Mouse (Mus musculus) kidney, adult 8-10 months (tissue): ENCODE results near the gene Slc9a3r2.
"Not testable (repeated sequence)": the region's sequence is repeated elsewhere in the genome, so short reads cannot be mapped to it uniquely, and the experiment has no call there.

Experiments
- DNase-seq, 2 experiments: peaks; one replicate each; pipeline ENCODE4 v3.0.0; 2022

Gene Slc9a3r2

DNA sequence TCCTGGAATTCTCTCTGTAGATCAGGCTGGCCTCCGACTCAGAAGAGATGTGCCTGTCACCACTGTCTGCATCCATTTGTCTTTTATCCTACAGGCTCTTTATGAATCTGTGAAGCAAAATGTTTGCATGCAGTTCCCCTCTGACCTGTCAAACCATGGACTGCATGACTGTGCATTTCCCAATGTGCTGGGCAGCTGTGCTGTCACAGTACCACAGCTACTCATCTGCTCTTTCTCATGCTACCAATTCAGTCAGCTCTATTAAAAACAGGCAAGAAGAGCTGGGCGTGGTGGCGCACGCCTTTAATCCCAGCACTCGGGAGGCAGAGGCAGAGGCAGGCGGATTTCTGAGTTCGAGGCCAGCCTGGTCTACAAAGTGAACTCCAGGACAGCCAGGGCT is 16.9 kb upstream of the Slc9a3r2 start:
- DNase-seq, result not testable (repeated sequence)

DNA sequence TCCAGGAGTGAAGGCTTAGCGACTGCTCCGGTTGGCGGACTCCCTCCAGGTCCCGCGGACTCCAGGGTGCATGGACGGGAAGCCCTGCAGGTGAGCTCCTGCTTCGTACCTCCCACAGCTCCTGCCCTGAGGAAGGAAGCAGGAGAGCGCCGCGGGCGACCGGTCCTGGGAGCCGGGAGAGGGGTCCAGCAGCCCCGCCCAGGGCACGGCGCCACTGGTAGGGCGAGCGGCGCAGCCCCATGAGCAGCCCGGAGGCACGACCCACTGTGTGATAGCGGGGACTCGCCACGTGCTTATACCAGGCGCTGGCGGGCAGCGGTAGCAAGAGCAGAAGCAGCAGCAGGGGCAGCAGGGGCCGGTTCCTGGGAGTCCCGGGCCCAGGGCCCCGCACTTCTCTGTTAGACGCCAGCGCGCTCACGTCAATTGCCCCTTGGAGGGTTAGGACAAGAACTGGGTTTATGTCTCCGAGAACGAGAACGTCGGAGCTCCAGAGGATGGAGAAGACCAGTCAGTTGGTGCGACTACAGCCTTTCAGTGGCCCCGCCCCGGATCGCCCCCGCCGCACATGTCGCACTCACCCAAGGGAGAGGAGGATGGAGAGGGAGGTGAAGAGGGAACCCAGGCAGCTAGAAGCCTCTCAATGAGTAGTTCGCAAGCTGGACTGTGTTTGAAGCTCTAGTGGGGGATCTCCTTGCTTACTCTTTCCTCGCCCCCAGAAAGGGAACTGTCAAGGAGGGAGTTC is 8.1 kb upstream of the Slc9a3r2 start, which contains the start of gene Npw:
Gene Npw (minus strand): TSS at position 441 of the 742 bp plus-strand sequence.
- DNase-seq, result no peak

DNA sequence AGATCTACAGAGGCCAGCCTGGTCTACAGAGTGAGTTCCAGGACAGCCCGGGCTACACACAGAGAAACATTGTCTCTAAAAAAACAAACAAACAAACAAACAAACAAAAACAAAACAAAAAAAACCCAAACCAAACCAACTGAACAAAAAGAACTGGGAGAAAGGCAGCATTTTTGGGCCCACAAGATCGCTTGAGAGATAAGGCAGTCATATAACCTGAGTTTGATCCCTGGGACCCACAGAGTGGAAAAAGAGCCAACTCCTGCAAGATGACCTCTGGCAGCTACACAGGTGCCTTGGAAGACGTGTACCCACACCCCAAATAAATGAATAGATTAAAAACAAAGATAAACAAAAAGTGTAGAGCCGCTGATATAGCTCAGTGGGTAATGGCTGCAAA is 4.8 kb upstream of the Slc9a3r2 start:
- no peak for DNase-seq

DNA sequence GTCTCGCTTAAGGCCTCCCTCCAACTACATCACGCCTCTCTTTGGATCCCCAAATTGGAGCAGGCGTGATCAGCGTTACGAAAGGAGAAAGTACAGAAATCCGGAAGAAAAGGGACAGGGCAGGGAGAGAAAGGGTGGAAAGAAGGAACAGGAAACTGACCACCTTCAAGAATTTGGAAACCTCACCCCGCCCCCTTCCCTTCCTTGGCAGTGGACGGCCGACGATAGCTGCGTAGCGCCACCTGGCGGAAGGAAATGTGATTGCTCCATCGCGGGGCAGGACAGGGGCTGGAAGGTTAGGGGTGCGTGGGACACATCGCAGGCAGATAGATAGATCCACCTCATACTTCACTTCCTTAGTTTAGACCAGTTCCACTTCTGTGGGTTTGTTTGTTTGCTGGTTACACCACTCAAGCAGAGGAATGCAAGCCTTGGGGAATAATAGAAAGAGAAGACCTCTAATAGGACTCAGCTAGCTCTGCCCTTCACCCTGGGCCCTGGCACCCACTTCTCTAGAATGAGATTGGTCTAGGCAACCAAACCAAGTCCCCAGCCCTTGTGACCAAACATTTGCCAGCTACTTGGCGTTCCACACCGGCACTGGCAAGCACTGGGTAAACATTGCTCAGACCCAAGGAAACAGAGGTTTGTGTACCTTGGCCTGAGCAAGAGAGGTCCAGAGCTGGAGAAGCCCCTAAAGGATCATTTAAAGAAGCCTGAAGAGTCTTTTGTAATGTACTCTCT is 4.0 kb upstream of the Slc9a3r2 start:
- DNase-seq, result peak in 1 of 2 experiments; percentile 77

DNA sequence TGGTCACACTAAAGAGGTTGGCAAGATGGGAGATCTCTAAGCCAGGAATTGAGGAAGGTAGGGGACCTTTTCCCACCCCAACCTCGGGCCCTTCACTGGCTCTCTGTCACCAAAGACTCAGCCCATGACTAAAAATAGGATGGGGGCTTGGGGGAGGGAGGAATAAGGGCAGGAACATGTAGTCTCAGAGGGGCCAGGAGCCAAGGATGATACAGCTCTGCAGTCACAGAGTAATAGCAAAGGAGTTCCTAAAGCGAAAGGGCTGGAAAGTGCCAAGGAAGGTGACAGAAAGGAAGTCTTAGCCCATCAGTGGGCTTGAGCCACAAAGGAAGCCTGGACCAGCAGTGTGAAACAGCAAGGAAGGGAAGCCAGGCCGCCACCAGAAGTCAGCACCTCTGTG is 1.7 kb upstream of the Slc9a3r2 start:
- DNase-seq, result no peak

DNA sequence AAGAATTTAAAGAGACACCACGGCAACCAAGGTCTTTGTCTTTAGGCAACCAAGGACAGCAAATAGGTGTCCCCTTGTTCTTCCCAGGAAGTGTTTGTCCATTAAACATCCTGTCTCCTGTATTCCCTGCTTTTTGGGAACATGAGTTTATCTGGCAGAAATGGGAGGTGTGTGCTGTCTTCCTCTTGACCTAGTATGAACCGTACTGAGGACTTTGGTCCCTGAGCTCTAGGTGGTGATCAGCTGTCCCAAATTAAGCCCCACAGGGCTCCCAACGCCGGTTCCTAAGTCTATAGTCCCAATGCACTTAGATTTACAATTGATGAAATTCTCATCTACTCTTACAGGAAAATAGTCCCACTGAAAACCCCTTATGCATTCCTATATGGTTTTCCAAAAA is 639 bp upstream of the Slc9a3r2 start:
- DNase-seq, result no peak

DNA sequence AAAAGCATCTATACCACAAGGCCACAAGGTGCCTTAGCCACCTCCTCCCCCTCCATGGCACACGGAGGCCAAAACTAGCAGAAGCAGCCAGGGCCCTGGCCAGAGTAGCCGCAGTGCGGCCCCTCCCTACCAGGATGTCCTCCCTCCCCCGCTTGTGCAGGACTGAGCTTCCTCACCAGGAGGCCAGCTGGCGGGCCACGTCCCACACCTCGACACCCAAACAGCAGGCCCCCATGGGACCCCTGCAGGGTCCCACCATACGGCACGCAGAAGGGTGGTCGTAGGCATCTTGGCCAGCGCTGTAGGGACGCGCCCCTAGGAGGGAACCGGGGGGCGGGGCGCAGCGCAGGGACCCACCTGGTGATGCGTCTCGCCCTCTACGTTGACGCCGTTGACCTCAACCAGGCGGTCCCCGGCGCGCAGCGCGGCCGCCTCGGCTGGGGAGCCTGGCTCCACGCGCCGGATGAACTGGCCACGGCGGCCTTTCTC is 502 bp downstream of the Slc9a3r2 start:
- DNase-seq, result peak in 1 of 2 experiments; percentile 54

DNA sequence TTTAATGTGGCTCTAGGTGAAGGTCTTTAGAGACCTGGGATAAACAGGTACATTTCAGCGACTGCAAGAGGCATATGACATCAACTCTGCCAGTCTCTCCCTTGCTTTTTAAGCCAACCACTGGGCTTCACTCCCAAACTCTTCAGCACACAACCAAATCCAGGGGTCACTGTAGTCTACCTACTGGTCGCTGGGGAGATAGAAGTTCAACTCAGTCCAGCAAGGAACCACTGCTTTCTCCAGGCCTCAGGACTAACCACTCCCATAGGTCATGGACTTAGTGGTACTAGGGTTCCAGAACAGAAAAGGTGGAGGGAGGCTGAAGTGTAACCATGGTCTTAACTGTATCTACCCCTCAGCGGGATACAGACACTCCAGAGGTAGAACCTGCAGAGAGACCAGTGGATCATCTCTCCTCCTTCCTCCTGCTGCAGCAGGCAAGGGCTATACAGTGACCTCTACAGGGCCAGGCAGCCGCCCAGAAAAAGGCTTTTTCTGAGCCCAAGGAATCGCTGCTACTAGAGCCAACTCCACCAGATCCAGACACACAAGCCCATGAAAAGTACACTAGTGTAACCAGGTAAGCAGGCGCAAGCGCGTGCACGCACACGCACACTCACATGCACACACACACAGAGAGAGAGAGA is 1.3 kb downstream of the Slc9a3r2 start:
- no peak for DNase-seq

DNA sequence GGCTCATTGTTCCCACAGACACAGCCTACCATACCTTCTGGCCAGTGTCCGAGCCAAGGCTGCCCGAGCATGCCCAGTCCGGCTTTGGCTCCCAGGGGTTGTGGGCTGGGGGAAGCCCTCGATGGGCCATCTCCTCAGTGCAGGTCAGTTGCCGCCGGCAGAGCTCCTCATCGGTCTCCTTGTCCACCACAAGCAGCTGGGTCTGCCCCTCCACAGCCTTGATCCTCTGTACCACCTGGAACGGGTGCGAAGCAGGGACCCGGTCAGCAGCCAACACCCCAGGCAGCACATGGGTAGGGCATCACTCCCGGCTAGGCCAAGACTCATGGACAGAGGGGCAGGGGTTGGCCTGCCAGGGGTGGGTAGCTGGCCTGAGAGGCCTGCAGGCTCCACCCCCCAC is 2.6 kb downstream of the Slc9a3r2 start:
- DNase-seq, result no peak

DNA sequence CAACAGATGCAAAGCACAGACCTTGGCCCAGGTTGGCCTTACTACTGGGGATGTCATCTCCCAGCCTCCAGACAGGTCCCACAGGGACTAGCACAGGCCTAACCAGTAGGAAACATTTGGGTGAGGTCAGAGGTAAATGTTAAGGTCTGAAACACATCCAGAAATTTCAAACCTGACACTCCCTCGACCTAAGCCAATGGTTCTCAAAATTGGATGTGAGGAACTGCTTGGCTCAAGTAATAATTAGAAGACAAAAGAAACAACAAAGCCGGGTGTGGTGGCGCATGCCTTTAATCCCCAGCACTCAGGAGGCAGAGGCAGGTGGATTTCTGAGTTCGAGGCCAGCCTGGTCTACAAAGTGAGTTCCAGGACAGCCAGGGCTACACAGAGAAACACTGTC is 3.7 kb downstream of the Slc9a3r2 start:
- no peak for DNase-seq

DNA sequence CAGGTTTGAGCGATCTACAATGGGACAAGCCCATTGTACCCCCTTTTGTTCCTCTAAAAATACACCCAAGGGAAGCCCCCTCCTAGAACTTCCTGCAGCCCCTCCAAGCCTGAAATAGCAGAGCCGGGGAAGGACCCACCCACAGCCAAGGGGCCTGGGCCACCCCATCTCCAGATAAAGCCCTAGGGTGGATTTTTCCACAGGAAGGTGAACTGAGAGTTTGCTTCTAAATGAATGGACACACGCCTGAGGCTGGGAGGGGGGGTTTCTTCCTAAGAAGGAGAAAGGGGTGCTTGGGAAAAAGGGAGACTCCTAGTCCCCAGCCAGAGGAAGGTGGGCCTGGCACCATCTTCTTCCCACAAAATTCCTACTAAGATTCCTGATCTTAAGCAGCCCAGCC is 4.2 kb downstream of the Slc9a3r2 start:
- DNase-seq, result peak in 1 of 2 experiments; percentile 65

DNA sequence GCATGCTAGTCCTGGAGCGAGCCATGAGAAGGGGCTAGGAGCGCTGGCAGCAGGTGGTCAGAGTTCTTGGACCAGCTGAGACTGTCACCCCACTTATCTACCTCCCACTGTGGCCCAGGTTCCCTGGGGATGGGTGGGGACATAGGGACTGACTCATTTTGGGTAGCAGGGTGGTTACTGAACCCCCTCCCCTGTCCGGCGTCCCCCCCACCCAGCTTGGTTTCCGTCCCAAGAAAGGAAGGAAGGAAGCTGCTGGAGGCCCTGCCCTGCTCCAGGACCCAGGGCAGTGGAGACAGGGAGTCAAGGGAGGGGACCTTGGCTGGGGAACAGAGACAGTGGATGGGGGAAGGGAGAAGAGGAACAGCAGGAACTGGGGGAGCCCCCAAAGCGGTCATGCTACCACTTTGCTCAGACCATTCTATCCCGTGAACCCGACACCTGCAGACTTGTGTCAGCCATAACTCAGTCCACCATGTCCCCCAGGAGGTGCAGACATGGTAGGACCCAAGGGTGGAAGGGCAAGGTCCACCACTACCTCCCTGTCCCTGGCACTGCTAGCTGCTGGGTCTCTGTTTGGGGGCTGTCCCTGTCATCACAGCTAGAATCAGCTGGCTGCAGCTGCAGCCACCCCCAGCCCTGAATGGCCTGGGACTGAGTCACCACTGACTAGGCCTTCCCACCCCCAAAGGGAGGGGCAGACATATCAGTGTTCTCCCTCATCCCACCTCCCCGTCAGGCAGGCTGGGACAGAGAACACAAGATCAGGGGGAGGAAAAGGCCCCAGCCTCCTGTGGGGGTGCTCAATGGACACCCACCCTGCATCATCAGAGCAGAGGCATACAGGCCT is 5.0 kb downstream of the Slc9a3r2 start:
- DNase-seq, result peak; percentile 50 to 63

DNA sequence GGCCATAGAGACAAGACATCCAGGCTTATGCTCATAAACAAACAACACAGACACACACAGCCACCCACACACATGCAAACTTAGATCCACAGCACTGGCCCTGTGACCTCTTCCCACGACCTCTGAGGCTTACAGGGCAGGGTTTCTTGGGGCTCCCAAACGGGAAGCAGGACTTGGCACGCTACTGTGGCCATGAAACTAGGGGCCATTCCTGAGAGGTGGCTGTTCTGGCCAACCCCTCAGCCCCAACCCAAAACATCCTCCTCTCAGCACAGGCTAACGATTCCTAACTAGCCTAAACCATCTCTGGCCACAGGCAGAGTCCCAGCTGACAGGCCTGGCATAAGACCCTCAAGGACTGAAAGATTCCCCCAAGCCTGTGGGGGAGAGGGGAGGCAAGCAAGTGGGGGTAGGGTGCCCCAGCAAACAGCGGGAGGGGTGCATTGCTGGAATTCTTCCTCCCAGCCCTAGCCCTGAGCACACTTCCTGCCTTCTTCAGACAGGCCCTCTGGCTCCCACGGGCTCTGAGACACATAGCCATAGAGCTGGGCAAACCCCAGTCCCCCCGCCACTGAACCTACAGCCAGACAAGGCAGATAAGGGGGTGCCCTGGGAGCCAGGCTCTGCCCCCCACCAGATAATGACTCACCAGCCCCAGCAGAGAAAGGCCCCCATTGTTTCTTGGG is 6.0 kb downstream of the Slc9a3r2 start:
- no peak for DNase-seq

DNA sequence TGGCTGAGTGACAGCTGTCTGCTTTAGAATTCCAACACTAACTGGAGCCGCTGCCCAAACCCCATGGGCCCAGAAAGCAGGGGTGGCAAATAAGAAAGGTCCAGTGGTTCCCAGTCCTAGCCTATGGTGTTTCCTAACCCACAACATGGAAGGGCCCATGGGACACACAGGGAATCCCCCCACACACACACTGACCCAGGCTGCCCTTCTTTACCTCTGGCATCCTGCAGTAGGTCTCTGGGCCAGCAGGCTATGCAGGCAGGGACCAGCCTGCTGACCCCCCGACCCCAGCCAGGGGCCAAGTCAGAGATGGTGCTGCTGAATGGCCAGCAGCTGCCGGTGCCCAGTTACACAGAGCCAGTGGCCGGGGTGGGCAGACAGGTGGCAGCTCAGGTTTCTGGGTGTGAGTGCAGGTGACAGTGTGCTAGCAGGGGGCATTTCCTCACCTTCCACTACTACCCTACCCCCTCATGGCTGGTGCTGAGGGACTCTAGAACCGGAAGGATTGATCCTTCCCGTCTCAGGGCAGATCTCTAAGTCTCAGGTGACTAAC is 7.3 kb downstream of the Slc9a3r2 start:
- no peak for DNase-seq

DNA sequence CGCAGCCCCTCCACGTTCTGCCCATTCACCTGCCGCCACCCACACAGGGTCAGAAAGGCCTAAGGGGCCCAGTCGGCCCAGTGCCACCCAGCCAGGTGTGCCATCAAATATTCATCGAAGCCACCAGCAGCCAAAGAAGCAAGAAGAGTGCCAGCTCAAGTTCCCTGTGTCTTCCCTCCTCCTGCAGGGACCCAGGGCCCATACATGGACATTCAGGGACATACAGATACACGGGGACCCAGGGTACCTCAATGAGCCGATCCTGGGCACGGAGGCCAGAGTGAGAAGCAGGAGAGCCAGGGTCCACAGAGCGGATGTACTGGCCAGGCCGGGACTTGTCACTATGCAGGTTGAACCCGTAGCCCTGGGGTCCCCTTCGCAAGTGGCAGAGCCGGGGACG is 8.2 kb downstream of the Slc9a3r2 start:
- no peak for DNase-seq

DNA sequence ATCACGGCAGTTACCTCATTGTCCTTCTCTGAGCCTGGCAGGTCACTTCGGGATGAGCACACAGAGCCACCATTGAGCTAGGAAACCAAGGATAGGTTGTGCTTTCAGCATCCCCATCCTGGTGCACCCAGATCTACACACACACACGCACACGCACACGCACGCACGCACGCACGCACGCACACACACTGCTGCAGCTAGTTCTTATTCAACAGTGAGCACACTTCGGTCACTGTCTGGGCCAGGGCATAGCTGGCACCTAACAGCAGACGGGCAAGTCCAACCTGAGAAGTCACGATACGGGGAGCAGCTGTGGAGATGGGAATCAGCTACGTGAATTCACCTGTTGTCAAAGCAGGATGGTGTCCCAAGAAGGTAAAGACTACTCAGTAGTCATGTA is 9.5 kb downstream of the Slc9a3r2 start:
- DNase-seq, result no peak

DNA sequence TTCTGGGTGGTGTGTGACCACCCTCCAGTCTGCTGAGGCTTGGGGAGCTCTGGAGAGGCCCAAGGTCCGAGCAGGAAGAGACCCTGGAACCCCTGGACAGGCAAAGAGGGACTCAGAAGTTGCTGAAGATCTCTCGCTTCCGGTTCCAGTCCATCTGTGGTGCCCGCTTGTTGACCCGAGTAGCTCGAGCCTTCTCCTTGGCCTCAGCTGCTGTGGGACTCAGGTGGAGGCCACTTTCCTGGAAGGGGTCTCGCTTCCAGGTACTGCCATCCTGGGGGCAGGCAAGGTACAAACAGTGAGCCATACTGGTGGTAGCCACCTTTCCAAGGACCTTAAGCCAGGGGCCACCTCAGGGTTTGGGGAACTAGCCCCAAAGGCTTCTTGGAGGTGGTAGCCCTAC is 10.0 kb downstream of the Slc9a3r2 start:
- no peak for DNase-seq

DNA sequence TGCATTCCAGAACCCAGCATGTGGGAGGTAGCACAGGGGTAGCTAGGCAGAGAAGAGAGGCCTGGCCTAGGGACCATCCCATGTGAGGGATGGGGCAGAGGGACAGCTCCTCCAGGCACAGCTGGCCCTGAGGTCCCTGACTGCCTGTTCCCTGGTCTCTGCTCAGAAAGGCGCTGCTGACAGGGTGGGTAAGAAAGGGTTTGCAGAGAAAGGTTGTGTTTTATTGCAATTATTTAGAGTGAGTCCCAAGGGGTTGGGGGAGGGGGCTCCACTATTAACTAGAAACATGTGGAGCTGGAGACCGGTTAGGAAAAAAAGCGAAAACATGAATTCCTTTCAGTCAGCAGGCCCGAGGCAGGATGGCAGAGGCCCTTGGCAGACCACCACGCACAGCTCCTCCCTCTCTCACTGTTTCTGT is 10.5 kb downstream of the Slc9a3r2 start:
- no peak for DNase-seq

DNA sequence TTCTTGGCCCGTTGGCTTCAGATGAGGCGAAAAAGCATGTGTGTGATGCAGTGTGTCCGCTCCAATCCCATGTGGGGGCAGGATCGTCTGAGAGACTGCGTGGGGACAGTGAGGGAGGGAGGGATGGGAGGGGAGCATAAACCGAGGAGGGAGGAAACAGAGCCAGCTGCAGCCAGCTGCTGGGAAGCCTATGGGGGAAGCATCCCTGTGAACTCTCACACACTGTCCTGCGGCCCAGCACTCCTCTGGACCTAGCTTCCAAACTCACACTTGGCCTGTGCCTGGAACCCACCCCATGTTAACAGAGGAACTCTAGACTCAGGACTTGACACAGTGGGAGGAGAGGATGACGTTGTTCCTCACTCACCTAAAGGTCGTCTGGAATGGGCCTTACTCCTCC is 11.3 kb downstream of the Slc9a3r2 start:
- peak in 1 of 2 experiments; percentile 44 for DNase-seq

DNA sequence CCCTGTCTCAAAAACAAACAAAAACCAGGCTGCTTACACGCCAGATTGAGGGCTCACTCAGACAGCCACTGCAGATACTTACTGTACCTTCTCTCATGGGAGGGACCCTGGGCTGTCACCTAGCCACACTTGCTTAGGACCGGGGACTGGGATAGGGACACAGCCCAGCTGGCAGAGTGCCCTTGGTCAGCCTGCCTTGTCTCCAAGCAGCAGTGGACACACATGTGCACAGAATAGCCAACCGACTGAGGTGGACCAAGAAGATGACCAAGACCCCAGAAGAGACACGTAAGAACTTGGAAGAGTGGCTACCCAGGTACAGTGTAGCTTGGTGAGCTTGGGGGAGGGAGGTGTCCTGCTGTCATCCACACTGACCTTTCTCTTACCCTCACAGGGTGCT is 11.9 kb downstream of the Slc9a3r2 start:
- no peak for DNase-seq

DNA sequence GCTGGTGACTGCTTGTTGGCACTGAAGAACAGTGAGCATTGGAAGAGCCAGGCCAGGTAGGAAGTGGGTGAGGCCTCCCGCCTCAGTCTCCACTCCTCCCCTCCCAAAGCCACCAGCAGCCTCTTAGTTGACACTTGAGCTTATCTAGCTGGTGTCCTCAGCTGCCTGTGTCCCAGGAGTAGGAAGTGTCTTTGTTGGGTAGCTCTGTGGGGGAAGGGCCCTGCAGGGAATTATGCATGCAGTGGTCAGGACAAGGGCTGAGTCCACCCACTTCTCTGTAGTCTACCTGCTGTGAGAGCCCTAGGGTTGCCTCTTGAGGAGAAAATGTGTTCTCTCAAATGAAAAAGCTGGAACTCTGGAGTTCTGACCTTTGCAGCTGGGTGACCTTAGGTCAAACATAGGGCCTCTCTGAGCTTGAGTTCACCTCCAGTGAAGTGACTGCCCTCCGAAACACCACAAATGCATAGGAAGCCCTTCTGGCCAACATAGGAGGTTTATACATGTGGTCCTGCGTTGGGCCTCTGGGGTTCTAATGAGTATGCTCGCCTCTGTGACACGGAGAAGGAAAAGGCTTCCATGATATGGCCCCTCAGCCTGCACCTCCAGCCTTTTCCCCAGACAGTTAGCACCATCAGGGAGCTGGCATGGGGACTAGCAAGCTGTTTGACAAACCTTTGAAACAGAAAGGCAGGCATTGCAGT is 13.2 kb downstream of the Slc9a3r2 start:
- no peak for DNase-seq
